Mouse (Mus musculus) C2C12 (cell line): ENCODE data around the gene Abcc5.

Source experiments
- CTCF ChIP-seq: IDR thresholded peaks from one replicate; pipeline ENCODE4 v1.5.1; 2011; ENCODE audit not compliant: control insufficient read depth, insufficient read depth, insufficient read length
- MYOD1 ChIP-seq: IDR thresholded peaks from one replicate; pipeline ENCODE4 v1.6.1; 2011; ENCODE audit warnings: low read depth; ENCODE audit not compliant: control insufficient read depth, insufficient read length

DNA sequence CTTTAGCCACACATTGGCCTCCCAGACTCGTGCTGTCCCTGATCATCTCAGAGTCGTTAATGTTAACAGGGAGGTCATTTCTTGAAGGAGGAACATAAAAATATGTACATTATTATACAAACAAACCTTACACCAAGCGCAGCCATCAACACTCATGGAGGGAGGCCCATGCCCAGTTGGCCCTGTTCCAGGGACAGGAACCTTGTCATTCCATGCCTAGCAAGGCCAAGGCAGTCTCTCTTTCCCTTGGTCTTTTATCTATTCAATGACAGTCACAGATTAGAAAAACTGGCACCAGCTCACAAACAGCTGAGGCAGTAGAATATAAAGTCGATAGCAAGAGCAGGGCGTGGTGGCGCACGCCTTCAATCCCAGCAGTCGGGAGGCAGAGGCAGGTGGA, 48.0 kb upstream of the Abcc5 start:
- TF ChIP-seq CTCF, result no peak
- no peak for TF ChIP-seq MYOD1
